Mouse (Mus musculus) E14TG2a.4 (cell line): Measurements from ENCODE around the gene Ppp4r2.

ENCODE experiments used
- H3K27me3 ChIP-seq: 2 replicates; pipeline ENCODE4 v1.6.1; 2014; ENCODE audit warnings: low read length, control low read depth; ENCODE audit not compliant: insufficient read depth
- H3K36me3 ChIP-seq: 2 replicates; pipeline ENCODE4 v1.6.1; 2014; ENCODE audit warnings: low read length, control low read depth; ENCODE audit not compliant: insufficient read depth
- H3K4me1 ChIP-seq: replicated peaks from 2 replicates; pipeline ENCODE4 v1.6.1; 2014; ENCODE audit warnings: low read depth, low read length, control low read depth
- H3K4me3 ChIP-seq: replicated peaks from 2 replicates; pipeline ENCODE4 v1.5.1; 2014; ENCODE audit warnings: mild to moderate bottlenecking, low read length
- H3K9me3 ChIP-seq: 2 replicates; pipeline ENCODE4 v1.6.1; 2014; ENCODE audit warnings: low read length, control low read depth
- CTCF ChIP-seq: conservative IDR thresholded peaks from 2 replicates; pipeline ENCODE4 v1.5.1; 2014; ENCODE audit warnings: low read length
- NANOG ChIP-seq: IDR thresholded peaks from 2 replicates; pipeline ENCODE4 v1.6.1; 2014; ENCODE audit warnings: borderline replicate concordance, low read length, mixed read lengths
- POU5F1 ChIP-seq: IDR thresholded peaks from 2 replicates; pipeline ENCODE4 v1.6.1; 2014; ENCODE audit warnings: low read length, borderline replicate concordance

Ppp4r2 gene

GRCm38 (mm10) chr6:100868863-100869262, 35.4 kb downstream of the Ppp4r2 start:
- TF ChIP-seq NANOG (no peak), CTCF (no peak), POU5F1 (no peak)
- H3K36me3 ChIP-seq = peaks cover 30% of the 10 kb centered on the region
- H3K9me3 ChIP-seq = no peaks in the 10 kb centered on the region
- H3K4me3 ChIP-seq = no peak overlapping the region
- H3K4me1 ChIP-seq = no peaks in the 10 kb centered on the region
- no peaks in the 10 kb centered on the region for H3K27me3 ChIP-seq

- Histone ChIP-seq H3K36me3 (peaks cover 20% of the 10 kb centered on the region), H3K4me3 (no peak overlapping the region), H3K4me1 (no peaks in the 10 kb centered on the region), H3K27me3 (no peaks in the 10 kb centered on the region), H3K9me3 (no peaks in the 10 kb centered on the region)
- TF ChIP-seq NANOG (no peak), POU5F1 (no peak), CTCF (no peak)
Measured at GRCm38 (mm10) chr6:100869909-100870308, 36.5 kb downstream of the Ppp4r2 start.

- Histone ChIP-seq H3K4me1 (peaks cover 4% of the 10 kb centered on the region), H3K27me3 (no peaks in the 10 kb centered on the region), H3K36me3 (peaks cover 3% of the 10 kb centered on the region; the same call in 1 of the 2 replicates), H3K4me3 (no peak overlapping the region), H3K9me3 (no peaks in the 10 kb centered on the region)
- TF ChIP-seq CTCF (no peak), NANOG (no peak), POU5F1 (no peak)
Measured at GRCm38 (mm10) chr6:100873191-100873590, 39.8 kb downstream of the Ppp4r2 start.

- no peaks in the 10 kb centered on the region for H3K9me3 ChIP-seq
Measured at GRCm38 (mm10) chr6:100875862-100876623, 42.6 kb downstream of the Ppp4r2 start.

GRCm38 (mm10) chr6:100876624-100877017, 43.2 kb downstream of the Ppp4r2 start:
- H3K27me3 ChIP-seq = peaks cover 11% of the 10 kb centered on the region
- TF ChIP-seq CTCF = no peak
- TF ChIP-seq POU5F1 = no peak
- TF ChIP-seq NANOG = no peak
- H3K36me3 ChIP-seq = no peaks in the 10 kb centered on the region
- H3K9me3 ChIP-seq = no peaks in the 10 kb centered on the region
- peaks cover 20% of the 10 kb centered on the region for H3K4me1 ChIP-seq
- no peak overlapping the region for H3K4me3 ChIP-seq

More at GRCm38 (mm10) chr6:100875862-100876623, 42.6 kb downstream of the Ppp4r2 start:
- H3K36me3 ChIP-seq = no peaks in the 10 kb centered on the region
- H3K27me3 ChIP-seq = peaks cover 11% of the 10 kb centered on the region
- H3K4me3 ChIP-seq = no peak overlapping the region
- TF ChIP-seq CTCF = peak; percentile 39
- no peak for TF ChIP-seq POU5F1
- H3K4me1 ChIP-seq = peaks cover 19% of the 10 kb centered on the region

- peaks cover 26% of the 10 kb centered on the region for H3K4me1 ChIP-seq
- H3K36me3 ChIP-seq = no peaks in the 10 kb centered on the region
- peak overlapping the region; percentile 32; the same call in 1 of the 2 replicates for H3K4me3 ChIP-seq
- TF ChIP-seq POU5F1 = no peak
- TF ChIP-seq NANOG = no peak
- TF ChIP-seq CTCF = no peak
- H3K9me3 ChIP-seq = no peaks in the 10 kb centered on the region
- H3K27me3 ChIP-seq = peaks cover 11% of the 10 kb centered on the region
Measured at GRCm38 (mm10) chr6:100878546-100878945, 45.1 kb downstream of the Ppp4r2 start.

GRCm38 (mm10) chr6:100879607-100880006, 46.2 kb downstream of the Ppp4r2 start:
- Histone ChIP-seq H3K4me3 (peak overlapping the region; percentile 32; the same call in 1 of the 2 replicates), H3K27me3 (peaks cover 11% of the 10 kb centered on the region), H3K9me3 (no peaks in the 10 kb centered on the region), H3K4me1 (peaks cover 26% of the 10 kb centered on the region), H3K36me3 (no peaks in the 10 kb centered on the region)
- no peak for TF ChIP-seq NANOG
- TF ChIP-seq CTCF = no peak
- TF ChIP-seq POU5F1 = no peak

GRCm38 (mm10) chr6:100881657-100882056, 48.2 kb downstream of the Ppp4r2 start:
- peaks cover 29% of the 10 kb centered on the region for H3K4me1 ChIP-seq
- peaks cover 11% of the 10 kb centered on the region for H3K27me3 ChIP-seq
- no peak overlapping the region for H3K4me3 ChIP-seq
- TF ChIP-seq POU5F1 = no peak
- TF ChIP-seq CTCF = no peak
- no peak for TF ChIP-seq NANOG
- H3K9me3 ChIP-seq = no peaks in the 10 kb centered on the region
- H3K36me3 ChIP-seq = no peaks in the 10 kb centered on the region
